12 mouse cellular contexts compared by ENCODE assay signal in genomic region chr15:77883697-77884010, GRCm38 (mm10). TPM values are rescaled to one million over a fixed set of nuclear protein-coding genes. Genes with fewer than 3 reads are reported as not detected.
DNase-seq lines count a peak whose midpoint lies in the region; ATAC-seq and TF ChIP-seq lines count a peak whose summit lies in the region.
"Had no signal": no experiment of that assay in that cellular context is flagged by ENCODE, and none has a peak within 500 bp of the region (broad histone marks: within the 10 kb centered on the region; RNA-seq: fewer than 3 reads in every experiment).

No protein-coding gene starts in this region.

- no peaks in the 10 kb centered on the region for H3K9me3 ChIP-seq in lung, postnatal 0 days (ENCODE audit: low read length)
- no peaks in the 10 kb centered on the region for H3K9me3 ChIP-seq in heart, postnatal 0 days (replicated peaks; ENCODE audit: control insufficient read depth, low read length)

- peak overlapping the region; percentile 90 for H3K27ac ChIP-seq in lung, postnatal 0 days (ENCODE audit: low read length)
- H3K27ac ChIP-seq in heart, postnatal 0 days (ENCODE audit: low read depth) = peak overlapping the region; percentile 44; the same call in 1 of the 2 replicates

- TF ChIP-seq POLR2A in myocyte (IDR thresholded peaks at IDR 0.05; ENCODE audit: insufficient read length, low read depth) = no peak

- DNase-seq in heart, adult 18-20 months = peak; percentile 39 to 41
- DNase-seq in heart, postnatal 25 days (ENCODE audit: low spot score) = no peak
- no peak for DNase-seq in lung, postnatal 0 days (ENCODE audit: low spot score)
- DNase-seq in lung, postnatal 25 days (ENCODE audit: low spot score) = no peak
- DNase-seq in heart, postnatal 0 days (ENCODE audit: low spot score) = no peak
- no peak for DNase-seq in frontal cortex, postnatal 25 days (ENCODE audit: low spot score in 2 of 2)
- no peak for DNase-seq in cerebellum, postnatal 10 days
- DNase-seq: adrenal gland, adult 2 months; embryo, embryonic 11 days; gastrocnemius, postnatal 36 days; left cerebral cortex, postnatal 4 days had no signal

- H3K4me3 ChIP-seq in lung, postnatal 0 days (ENCODE audit: low read depth, low read length) = no peak overlapping the region
- no peak overlapping the region for H3K4me3 ChIP-seq in heart, postnatal 0 days (ENCODE audit: low read depth, low read length)
- peak overlapping the region; percentile 20 for H3K4me3 ChIP-seq in myocyte

- 0 out of 2 replicates have a peak overlapping the region, but pooled peaks have one; percentile 19 for H3K9ac ChIP-seq in lung, postnatal 0 days (replicated peaks; ENCODE audit: low read depth)
- no peak overlapping the region for H3K9ac ChIP-seq in heart, postnatal 0 days (replicated peaks; ENCODE audit: low read depth, low read length)

- intact Hi-C loops in heart, postnatal 25 days (cut with DNase I) = no loop called here

- no peak overlapping the region for H3ac ChIP-seq in myocyte (ENCODE audit: control insufficient read depth, insufficient read length)

- peaks cover 16% of the 10 kb centered on the region; the same call in 1 of the 2 replicates for H3K4me1 ChIP-seq in lung, postnatal 0 days (ENCODE audit: insufficient read depth, low read depth, low read length)
- H3K4me1 ChIP-seq in heart, postnatal 0 days (ENCODE audit: control insufficient read depth, insufficient read depth) = peaks cover 4% of the 10 kb centered on the region; the same call in 1 of the 2 replicates

- no peaks in the 10 kb centered on the region for H3K36me3 ChIP-seq in lung, postnatal 0 days (ENCODE audit: insufficient read depth, low read length)
- H3K36me3 ChIP-seq in heart, postnatal 0 days (replicated peaks; ENCODE audit: control insufficient read depth, insufficient read depth, low read length) = no peaks in the 10 kb centered on the region
- H3K36me3 ChIP-seq in myocyte (ENCODE audit: control insufficient read depth, insufficient read depth) = no peaks in the 10 kb centered on the region

- TF ChIP-seq EP300 in lung, postnatal 0 days (IDR thresholded peaks at IDR 0.05) = no peak
- no peak for TF ChIP-seq EP300 in heart, postnatal 0 days (IDR thresholded peaks at IDR 0.05; ENCODE audit: low read depth)

- no peaks in the 10 kb centered on the region for H3K27me3 ChIP-seq in lung, postnatal 0 days (replicated peaks; ENCODE audit: insufficient read depth, low read length)
- H3K27me3 ChIP-seq in heart, postnatal 0 days (ENCODE audit: control insufficient read depth, insufficient read depth, low read length) = no peaks in the 10 kb centered on the region
- H3K27me3 ChIP-seq in myocyte (ENCODE audit: control insufficient read depth, insufficient read depth, insufficient read length) = no peaks in the 10 kb centered on the region

- no peaks in the 10 kb centered on the region for H3K79me2 ChIP-seq in myocyte (ENCODE audit: control insufficient read depth, insufficient read depth)

- H3K4me2 ChIP-seq in lung, postnatal 0 days (replicated peaks; ENCODE audit: low read depth, low read length) = no peak overlapping the region
- H3K4me2 ChIP-seq in heart, postnatal 0 days (ENCODE audit: low read depth, low read length) = no peak overlapping the region
- H3K4me2 ChIP-seq in myocyte (ENCODE audit: low read depth) = peak overlapping the region; percentile 89

- no peak for ATAC-seq in lung, postnatal 0 days
- ATAC-seq in heart, postnatal 0 days (ENCODE audit: insufficient read depth, low read depth) = no peak

- WGBS in lung, postnatal 0 days = 59% methylated on average over 4 of the region's 4 CpGs
- WGBS in heart, postnatal 0 days = 71% methylated on average over 4 of the region's 4 CpGs

- TF ChIP-seq CTCF in lung, postnatal 0 days (IDR thresholded peaks at IDR 0.05) = no peak
- TF ChIP-seq CTCF in heart, postnatal 0 days (IDR thresholded peaks at IDR 0.05; ENCODE audit: low read depth) = no peak

TF ChIP-seq in myocyte, 11 proteins besides CTCF, POLR2A, EP300 and RAD21:
- TF ChIP-seq MYOD1 (IDR thresholded peaks at IDR 0.05; ENCODE audit: control insufficient read depth in 1 of 3, insufficient read length in 2 of 3, low read depth in 2 of 3) (peak in 1 of 3 experiments; percentile 76), MYOG (IDR thresholded peaks at IDR 0.05; ENCODE audit: control insufficient read depth in 1 of 3, insufficient read depth in 1 of 3, insufficient read length in 2 of 3, low read depth in 2 of 3) (peak in 1 of 3 experiments; percentile 46), TCF3 (IDR thresholded peaks at IDR 0.05; ENCODE audit: insufficient read length, low read depth) (no peak)
TF ChIP-seq in myocyte: peak in this region for 2.

RNA-seq across cellular contexts. Expression of gene Myh9, which starts 41.7 kb away (rescaled TPM):
- total RNA-seq in heart, adult 18-20 months (2021) = 100 to 1,000 TPM; 117 to 119 TPM
- 100 to 1,000 TPM; 122 to 124 TPM for total RNA-seq in heart, postnatal 25 days (2021)
- polyA plus RNA-seq in lung, postnatal 0 days (2015; fragmentation: Nextera tagmentation; extraction: Ambion mirVana) = 59.3 and 67.3 TPM in 2 replicates
- 62.0 and 63.6 TPM in 2 replicates for total RNA-seq in heart, postnatal 0 days (2014; rRNA removed; ENCODE audit: low replicate concordance)
- 15.7 and 17.5 TPM in 2 replicates for polyA plus RNA-seq in heart, postnatal 0 days (2015; fragmentation: Nextera tagmentation; extraction: Ambion mirVana)
- polyA plus RNA-seq in myocyte (2012; fragmentation: generic; extraction: Trizol) = 466 TPM

RNA-seq across cellular contexts. Expression of gene Txn2, which starts 45.2 kb away (rescaled TPM):
- total RNA-seq in heart, adult 18-20 months (2021) = 100 to 1,000 TPM; 291 to 304 TPM
- 100 to 1,000 TPM; 278 to 282 TPM for total RNA-seq in heart, postnatal 25 days (2021)
- 121 and 122 TPM in 2 replicates for polyA plus RNA-seq in lung, postnatal 0 days (2015; fragmentation: Nextera tagmentation; extraction: Ambion mirVana)
- 72.2 and 106 TPM in 2 replicates for total RNA-seq in heart, postnatal 0 days (2014; rRNA removed; ENCODE audit: low replicate concordance)
- 317 and 322 TPM in 2 replicates for polyA plus RNA-seq in heart, postnatal 0 days (2015; fragmentation: Nextera tagmentation; extraction: Ambion mirVana)
- polyA plus RNA-seq in myocyte (2012; fragmentation: generic; extraction: Trizol) = 383 TPM

Comparison
In these comparisons a context has a peak if more than half of its experiments do, and no peak if none do; other contexts are left out.
1. DNase-seq: peak in heart, adult 18-20 months (2 of 2); none in heart, postnatal 25 days (single experiment), lung, postnatal 0 days (single experiment), lung, postnatal 25 days (single experiment), heart, postnatal 0 days (single experiment), frontal cortex, postnatal 25 days (0 of 2) and cerebellum, postnatal 10 days (0 of 2).